Mouse (Mus musculus): Measurements from ENCODE around the gene Emp1. TPM values are rescaled to one million over a fixed set of nuclear protein-coding genes. Genes with fewer than 3 reads are reported as not detected.

The Emp1 gene
- total and polyA plus RNA-seq, 2 experiments: 1.3 to 3.0 TPM

- Histone ChIP-seq H3K4me1 (ENCODE audit: control insufficient read depth, insufficient read depth, low read length) (no peaks in the 10 kb centered on the region), H3K27me3 (ENCODE audit: control insufficient read depth, insufficient read depth, low read length) (no peaks in the 10 kb centered on the region), H3K36me3 (ENCODE audit: control insufficient read depth, insufficient read depth, low read length) (no peaks in the 10 kb centered on the region), H3K9ac (ENCODE audit: low read depth, low read length) (no peak overlapping the region), H3K27ac (replicated peaks; ENCODE audit: insufficient read depth, low read depth, low read length) (no peak overlapping the region), H3K79me2 (ENCODE audit: control insufficient read depth, insufficient read depth, low read length) (no peaks in the 10 kb centered on the region), H3K4me3 (ENCODE audit: insufficient read depth, low read depth, low read length) (no peak overlapping the region)
- TF ChIP-seq POLR2A (IDR thresholded peaks at IDR 0.05; ENCODE audit: extremely low read depth, insufficient read depth, low read length) (no peak), CTCF (IDR thresholded peaks at IDR 0.05; ENCODE audit: low read depth, low read length) (no peak)
- 68% methylated on average over 6 of the region's 6 CpGs for WGBS
- DNase-seq (ENCODE audit: extremely low read depth, low read depth, low spot score): no peak
These were observed 2.6 kb downstream of the Emp1 start for GRCm38 (mm10) chr6:135364891-135365301.

- no peaks in the 10 kb centered on the region for H3K27me3 ChIP-seq (ENCODE audit: control insufficient read depth, insufficient read depth, low read length)
- 88% methylated on average over 4 of the region's 4 CpGs for WGBS
These were observed 3.3 kb downstream of the Emp1 start for GRCm38 (mm10) chr6:135365614-135366013.

GRCm38 (mm10) chr6:135368230-135368629 is 5.9 kb downstream of the Emp1 start:
- 87% methylated on average over 6 of the region's 6 CpGs for WGBS
- DNase-seq (ENCODE audit: extremely low read depth, low read depth, low spot score): no peak
- Histone ChIP-seq H3K79me2 (ENCODE audit: control insufficient read depth, insufficient read depth, low read length) (no peaks in the 10 kb centered on the region), H3K36me3 (ENCODE audit: control insufficient read depth, insufficient read depth, low read length) (no peaks in the 10 kb centered on the region), H3K4me3 (ENCODE audit: insufficient read depth, low read depth, low read length) (no peak overlapping the region), H3K27ac (replicated peaks; ENCODE audit: insufficient read depth, low read depth, low read length) (no peak overlapping the region), H3K9ac (ENCODE audit: low read depth, low read length) (no peak overlapping the region), H3K4me1 (ENCODE audit: control insufficient read depth, insufficient read depth, low read length) (no peaks in the 10 kb centered on the region), H3K27me3 (ENCODE audit: control insufficient read depth, insufficient read depth, low read length) (no peaks in the 10 kb centered on the region)
- no peak for TF ChIP-seq POLR2A (IDR thresholded peaks at IDR 0.05; ENCODE audit: extremely low read depth, insufficient read depth, low read length)
- no peak for TF ChIP-seq CTCF (IDR thresholded peaks at IDR 0.05; ENCODE audit: low read depth, low read length)

More at GRCm38 (mm10) chr6:135365614-135366013, 3.3 kb downstream of the Emp1 start:
- TF ChIP-seq POLR2A (IDR thresholded peaks at IDR 0.05; ENCODE audit: extremely low read depth, insufficient read depth, low read length) (no peak), CTCF (IDR thresholded peaks at IDR 0.05; ENCODE audit: low read depth, low read length) (no peak)
- Histone ChIP-seq H3K4me1 (ENCODE audit: control insufficient read depth, insufficient read depth, low read length) (no peaks in the 10 kb centered on the region), H3K27ac (replicated peaks; ENCODE audit: insufficient read depth, low read depth, low read length) (no peak overlapping the region), H3K4me3 (ENCODE audit: insufficient read depth, low read depth, low read length) (no peak overlapping the region), H3K79me2 (ENCODE audit: control insufficient read depth, insufficient read depth, low read length) (no peaks in the 10 kb centered on the region), H3K36me3 (ENCODE audit: control insufficient read depth, insufficient read depth, low read length) (no peaks in the 10 kb centered on the region), H3K9ac (ENCODE audit: low read depth, low read length) (no peak overlapping the region)
- no peak for DNase-seq (ENCODE audit: extremely low read depth, low read depth, low spot score)

GRCm38 (mm10) chr6:135369551-135369968 is 7.2 kb downstream of the Emp1 start:
- no peaks in the 10 kb centered on the region for H3K79me2 ChIP-seq (ENCODE audit: control insufficient read depth, insufficient read depth, low read length)
- H3K27me3 ChIP-seq (ENCODE audit: control insufficient read depth, insufficient read depth, low read length): no peaks in the 10 kb centered on the region
- H3K9ac ChIP-seq (ENCODE audit: low read depth, low read length): no peak overlapping the region
- H3K4me3 ChIP-seq (ENCODE audit: insufficient read depth, low read depth, low read length): no peak overlapping the region
- no peak for DNase-seq (ENCODE audit: extremely low read depth, low read depth, low spot score)
- H3K4me1 ChIP-seq (ENCODE audit: control insufficient read depth, insufficient read depth, low read length): no peaks in the 10 kb centered on the region
- WGBS: 74% methylated on average over 5 of the region's 5 CpGs
- H3K27ac ChIP-seq (replicated peaks; ENCODE audit: insufficient read depth, low read depth, low read length): no peak overlapping the region
- TF ChIP-seq POLR2A (IDR thresholded peaks at IDR 0.05; ENCODE audit: extremely low read depth, insufficient read depth, low read length): no peak
- peak; percentile 37 for TF ChIP-seq CTCF (IDR thresholded peaks at IDR 0.05; ENCODE audit: low read depth, low read length)
- H3K36me3 ChIP-seq (ENCODE audit: control insufficient read depth, insufficient read depth, low read length): no peaks in the 10 kb centered on the region

GRCm38 (mm10) chr6:135370954-135371353 is 8.6 kb downstream of the Emp1 start:
- Histone ChIP-seq H3K27me3 (ENCODE audit: control insufficient read depth, insufficient read depth, low read length) (no peaks in the 10 kb centered on the region; the same call in 1 of the 2 replicates), H3K36me3 (ENCODE audit: control insufficient read depth, insufficient read depth, low read length) (no peaks in the 10 kb centered on the region), H3K9ac (ENCODE audit: low read depth, low read length) (no peak overlapping the region), H3K27ac (replicated peaks; ENCODE audit: insufficient read depth, low read depth, low read length) (no peak overlapping the region), H3K4me1 (ENCODE audit: control insufficient read depth, insufficient read depth, low read length) (no peaks in the 10 kb centered on the region), H3K79me2 (ENCODE audit: control insufficient read depth, insufficient read depth, low read length) (no peaks in the 10 kb centered on the region), H3K4me3 (ENCODE audit: insufficient read depth, low read depth, low read length) (no peak overlapping the region)
- TF ChIP-seq POLR2A (IDR thresholded peaks at IDR 0.05; ENCODE audit: extremely low read depth, insufficient read depth, low read length) (no peak), CTCF (IDR thresholded peaks at IDR 0.05; ENCODE audit: low read depth, low read length) (no peak)
- no peak for DNase-seq (ENCODE audit: extremely low read depth, low read depth, low spot score)
- WGBS: 84% methylated on average over 6 of the region's 6 CpGs

GRCm38 (mm10) chr6:135373357-135373756 is 11.0 kb downstream of the Emp1 start:
- TF ChIP-seq CTCF (IDR thresholded peaks at IDR 0.05; ENCODE audit: low read depth, low read length) (no peak), POLR2A (IDR thresholded peaks at IDR 0.05; ENCODE audit: extremely low read depth, insufficient read depth, low read length) (no peak)
- Histone ChIP-seq H3K79me2 (ENCODE audit: control insufficient read depth, insufficient read depth, low read length) (no peaks in the 10 kb centered on the region), H3K9ac (ENCODE audit: low read depth, low read length) (no peak overlapping the region), H3K27ac (replicated peaks; ENCODE audit: insufficient read depth, low read depth, low read length) (no peak overlapping the region), H3K4me3 (ENCODE audit: insufficient read depth, low read depth, low read length) (no peak overlapping the region), H3K27me3 (ENCODE audit: control insufficient read depth, insufficient read depth, low read length) (peaks cover 2% of the 10 kb centered on the region; the same call in 1 of the 2 replicates), H3K36me3 (ENCODE audit: control insufficient read depth, insufficient read depth, low read length) (no peaks in the 10 kb centered on the region), H3K4me1 (ENCODE audit: control insufficient read depth, insufficient read depth, low read length) (no peaks in the 10 kb centered on the region)
- no peak for DNase-seq (ENCODE audit: extremely low read depth, low read depth, low spot score)
- 89% methylated on average over 8 of the region's 8 CpGs for WGBS
